Mouse (Mus musculus): ENCODE data around the gene Dupd1.

- no peak for TF ChIP-seq CTCF (IDR thresholded peaks at IDR 0.05; ENCODE audit: control insufficient read depth, insufficient read depth, insufficient read length)
- TF ChIP-seq USF1 (IDR thresholded peaks at IDR 0.05; ENCODE audit: low read depth) = no peak
- TF ChIP-seq MAX (IDR thresholded peaks at IDR 0.05) = no peak
- TF ChIP-seq MYOG (IDR thresholded peaks at IDR 0.05; ENCODE audit: control insufficient read depth, extremely low read depth, insufficient read length) = no peak
- TF ChIP-seq CEBPB (IDR thresholded peaks at IDR 0.05; ENCODE audit: low read depth) = no peak
- no peak for TF ChIP-seq MYOD1 (IDR thresholded peaks at IDR 0.05; ENCODE audit: control insufficient read depth, insufficient read length, low read depth)
These were observed 77.8 kb downstream of the Dupd1 start for GRCm38 (mm10) chr14:21636548-21636947.

Measured in C2C12 (cell line).